Mouse (Mus musculus): Measurements from ENCODE around the gene Anxa6. TPM values are rescaled to one million over a fixed set of nuclear protein-coding genes. Genes with fewer than 3 reads are reported as not detected.

The Anxa6 gene
- polyA plus RNA-seq, 1 experiment, result 18.9 TPM

DNA sequence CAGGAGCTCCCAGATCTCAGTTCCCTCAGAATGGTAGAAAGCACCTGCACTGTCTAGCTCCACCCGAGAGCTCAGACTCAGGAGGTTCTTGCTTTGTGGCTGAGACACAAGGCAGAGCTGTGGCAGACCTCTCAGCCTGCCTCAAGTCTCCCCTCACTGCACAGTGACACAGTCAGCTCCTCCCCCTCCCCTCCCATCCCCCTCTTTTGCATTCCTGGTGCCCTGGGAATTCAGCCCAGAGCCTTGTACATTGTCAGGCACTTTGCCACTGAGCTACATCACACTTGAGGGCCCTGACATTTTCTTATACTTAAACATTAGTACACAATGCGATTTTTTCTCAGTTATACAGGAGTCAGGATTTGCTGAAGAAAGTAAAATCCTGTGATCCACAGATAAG, 35.8 kb upstream of the Anxa6 start:
- TF ChIP-seq FLI1 (IDR thresholded peaks at IDR 0.05; ENCODE audit: low read length) (no peak), GATA1 (IDR thresholded peaks at IDR 0.05; ENCODE audit: borderline replicate concordance, low read length) (no peak)

GRCm38 (mm10) chr11:55066921-55067320, 33.7 kb upstream of the Anxa6 start:
- peaks cover 3% of the 10 kb centered on the region for H3K27me3 ChIP-seq (replicated peaks)
- no peaks in the 10 kb centered on the region for H3K36me3 ChIP-seq (replicated peaks; ENCODE audit: low read length)
- TF ChIP-seq GATA1 (IDR thresholded peaks at IDR 0.05; ENCODE audit: borderline replicate concordance, low read length), result no peak
- TF ChIP-seq FLI1 (IDR thresholded peaks at IDR 0.05; ENCODE audit: low read length), result no peak
- no peak overlapping the region for H3K4me3 ChIP-seq (replicated peaks)
- H3K9me3 ChIP-seq, result no peaks in the 10 kb centered on the region
- H3K4me1 ChIP-seq, result no peaks in the 10 kb centered on the region

More for the DNA sequence above, 35.8 kb upstream of the Anxa6 start:
- Histone ChIP-seq H3K27me3 (replicated peaks) (peaks cover 6% of the 10 kb centered on the region), H3K9me3 (no peaks in the 10 kb centered on the region), H3K4me3 (replicated peaks) (no peak overlapping the region), H3K36me3 (replicated peaks; ENCODE audit: low read length) (no peaks in the 10 kb centered on the region), H3K4me1 (peaks cover 12% of the 10 kb centered on the region)

GRCm38 (mm10) chr11:55062856-55063255, 29.6 kb upstream of the Anxa6 start:
- Histone ChIP-seq H3K4me3 (replicated peaks) (no peak overlapping the region), H3K36me3 (replicated peaks; ENCODE audit: low read length) (no peaks in the 10 kb centered on the region), H3K4me1 (no peaks in the 10 kb centered on the region), H3K27me3 (replicated peaks) (peaks cover 10% of the 10 kb centered on the region), H3K9me3 (no peaks in the 10 kb centered on the region)
- TF ChIP-seq GATA1 (IDR thresholded peaks at IDR 0.05; ENCODE audit: borderline replicate concordance, low read length), result no peak
- TF ChIP-seq FLI1 (IDR thresholded peaks at IDR 0.05; ENCODE audit: low read length), result no peak

GRCm38 (mm10) chr11:55060802-55061201, 27.6 kb upstream of the Anxa6 start:
- no peak overlapping the region for H3K4me3 ChIP-seq (replicated peaks)
- H3K27me3 ChIP-seq (replicated peaks), result peaks cover 6% of the 10 kb centered on the region
- peaks cover 3% of the 10 kb centered on the region; the same call in 1 of the 2 replicates for H3K9me3 ChIP-seq
- no peaks in the 10 kb centered on the region for H3K4me1 ChIP-seq
- no peaks in the 10 kb centered on the region for H3K36me3 ChIP-seq (replicated peaks; ENCODE audit: low read length)
- TF ChIP-seq FLI1 (IDR thresholded peaks at IDR 0.05; ENCODE audit: low read length) (no peak), GATA1 (IDR thresholded peaks at IDR 0.05; ENCODE audit: borderline replicate concordance, low read length) (no peak)

DNA sequence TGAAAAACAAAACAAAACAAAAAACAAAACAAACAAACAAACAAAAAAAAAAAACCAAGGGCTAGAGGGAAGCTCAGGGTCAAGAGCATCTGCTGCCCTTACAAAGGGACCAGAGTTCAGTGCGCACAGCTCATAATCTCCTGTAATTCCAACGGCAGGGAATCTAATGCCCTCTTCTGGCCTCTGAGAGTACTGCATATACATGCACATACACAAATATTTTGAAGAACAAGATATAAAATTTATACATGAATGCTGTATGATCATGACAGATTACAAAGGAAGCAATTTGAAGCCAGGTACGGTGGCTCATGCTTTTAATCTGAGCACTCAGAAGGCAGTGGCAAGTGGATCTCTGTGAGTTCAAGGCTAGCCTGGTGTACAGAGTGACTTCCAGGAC, 24.3 kb upstream of the Anxa6 start:
- no peaks in the 10 kb centered on the region for H3K4me1 ChIP-seq
- H3K36me3 ChIP-seq (replicated peaks; ENCODE audit: low read length), result no peaks in the 10 kb centered on the region
- H3K4me3 ChIP-seq (replicated peaks), result no peak overlapping the region
- H3K27me3 ChIP-seq (replicated peaks), result peaks cover 17% of the 10 kb centered on the region
- no peak for TF ChIP-seq GATA1 (IDR thresholded peaks at IDR 0.05; ENCODE audit: borderline replicate concordance, low read length)
- no peak for TF ChIP-seq FLI1 (IDR thresholded peaks at IDR 0.05; ENCODE audit: low read length)
- H3K9me3 ChIP-seq, result peaks cover 3% of the 10 kb centered on the region; the same call in 1 of the 2 replicates

GRCm38 (mm10) chr11:55050837-55051510, 17.7 kb upstream of the Anxa6 start:
- no peak overlapping the region for H3K4me3 ChIP-seq (replicated peaks)
- no peaks in the 10 kb centered on the region for H3K36me3 ChIP-seq (replicated peaks; ENCODE audit: low read length)
- TF ChIP-seq FLI1 (IDR thresholded peaks at IDR 0.05; ENCODE audit: low read length) (no peak), GATA1 (IDR thresholded peaks at IDR 0.05; ENCODE audit: borderline replicate concordance, low read length) (no peak)
- H3K27me3 ChIP-seq (replicated peaks), result peaks cover 21% of the 10 kb centered on the region
- no peaks in the 10 kb centered on the region for H3K9me3 ChIP-seq
- H3K4me1 ChIP-seq, result peaks cover 5% of the 10 kb centered on the region

DNA sequence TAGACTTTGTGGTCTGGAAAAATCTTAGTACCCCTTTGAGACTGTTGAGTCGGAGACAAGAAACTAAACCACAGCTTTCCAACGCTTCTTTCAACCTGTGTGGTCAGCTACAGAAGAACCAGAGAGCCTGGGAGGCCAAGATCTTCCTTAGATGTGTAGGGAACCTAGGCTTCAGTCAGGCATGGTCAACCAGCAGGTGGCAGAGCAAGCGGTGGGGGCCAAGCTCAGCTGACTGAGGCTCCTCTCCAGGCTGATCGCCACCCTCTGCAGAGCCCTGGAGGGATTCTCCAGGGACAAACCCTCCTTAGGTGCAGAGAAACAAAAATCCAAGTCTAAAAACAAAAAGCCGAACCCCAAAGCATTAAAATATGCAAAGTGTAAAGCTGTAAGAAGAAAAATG, 13.4 kb upstream of the Anxa6 start:
- no peaks in the 10 kb centered on the region for H3K36me3 ChIP-seq (replicated peaks; ENCODE audit: low read length)
- H3K4me3 ChIP-seq (replicated peaks), result no peak overlapping the region
- peaks cover 13% of the 10 kb centered on the region for H3K9me3 ChIP-seq
- peaks cover 20% of the 10 kb centered on the region for H3K27me3 ChIP-seq (replicated peaks)
- H3K4me1 ChIP-seq, result peaks cover 5% of the 10 kb centered on the region
- TF ChIP-seq GATA1 (IDR thresholded peaks at IDR 0.05; ENCODE audit: borderline replicate concordance, low read length) (no peak), FLI1 (IDR thresholded peaks at IDR 0.05; ENCODE audit: low read length) (no peak)

- Histone ChIP-seq H3K4me3 (replicated peaks) (no peak overlapping the region), H3K36me3 (replicated peaks; ENCODE audit: low read length) (no peaks in the 10 kb centered on the region), H3K27me3 (replicated peaks) (peaks cover 37% of the 10 kb centered on the region), H3K4me1 (no peaks in the 10 kb centered on the region), H3K9me3 (peaks cover 18% of the 10 kb centered on the region)
- TF ChIP-seq FLI1 (IDR thresholded peaks at IDR 0.05; ENCODE audit: low read length) (no peak), GATA1 (IDR thresholded peaks at IDR 0.05; ENCODE audit: borderline replicate concordance, low read length) (no peak)
Observed at GRCm38 (mm10) chr11:55041348-55041747, 8.1 kb upstream of the Anxa6 start.

DNA sequence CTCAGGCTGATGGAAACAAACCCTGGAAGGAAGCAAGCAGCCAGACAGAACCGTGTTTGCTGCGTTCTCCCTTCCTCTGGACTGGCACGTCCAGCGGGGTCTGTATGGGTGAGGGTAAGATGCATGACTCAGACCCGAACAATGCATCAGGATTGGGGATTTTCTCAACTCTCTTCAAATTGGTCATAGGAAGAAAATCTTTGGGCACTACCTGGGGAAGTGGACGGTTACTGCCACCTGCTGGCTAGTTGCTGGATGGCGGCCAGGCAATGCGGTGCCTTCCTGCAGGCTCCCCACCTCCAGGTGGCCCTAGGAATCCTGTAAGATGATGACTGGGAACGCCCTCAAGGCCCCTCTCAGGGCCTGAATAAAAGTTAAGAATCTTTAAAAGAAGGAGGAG, 6.3 kb upstream of the Anxa6 start:
- peaks cover 45% of the 10 kb centered on the region for H3K27me3 ChIP-seq (replicated peaks)
- TF ChIP-seq GATA1 (IDR thresholded peaks at IDR 0.05; ENCODE audit: borderline replicate concordance, low read length) (no peak), FLI1 (IDR thresholded peaks at IDR 0.05; ENCODE audit: low read length) (no peak)
- 0 out of 2 replicates have a peak, but pooled peaks cover 4% of the 10 kb centered on the region for H3K4me1 ChIP-seq
- H3K36me3 ChIP-seq (replicated peaks; ENCODE audit: low read length), result no peaks in the 10 kb centered on the region
- peaks cover 18% of the 10 kb centered on the region for H3K9me3 ChIP-seq
- no peak overlapping the region for H3K4me3 ChIP-seq (replicated peaks)

DNA sequence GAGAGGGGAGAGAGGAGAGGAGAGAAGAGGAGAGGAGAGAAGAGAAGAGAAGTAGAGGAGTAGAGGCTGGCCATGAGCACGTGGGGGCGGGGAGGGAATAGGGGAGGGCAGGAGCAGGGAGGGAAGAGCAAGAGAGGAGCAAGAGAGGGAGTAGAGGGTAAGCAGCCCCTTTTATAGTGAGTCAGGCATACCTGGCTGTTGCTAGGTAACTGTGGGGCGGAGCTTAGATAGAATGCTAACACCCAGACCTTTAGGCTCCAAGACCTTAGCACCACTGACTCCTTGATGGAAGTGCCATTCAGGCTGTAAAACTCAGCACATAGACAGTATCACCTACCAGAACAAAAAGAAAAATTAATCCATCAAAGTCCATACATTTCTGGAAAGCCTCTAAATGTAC, 3.4 kb upstream of the Anxa6 start:
- H3K4me3 ChIP-seq (replicated peaks), result no peak overlapping the region

More for the DNA sequence above, 3.4 kb upstream of the Anxa6 start:
- H3K9me3 ChIP-seq, result peaks cover 5% of the 10 kb centered on the region
- H3K27me3 ChIP-seq (replicated peaks), result peaks cover 60% of the 10 kb centered on the region
- TF ChIP-seq GATA1 (IDR thresholded peaks at IDR 0.05; ENCODE audit: borderline replicate concordance, low read length) (no peak), FLI1 (IDR thresholded peaks at IDR 0.05; ENCODE audit: low read length) (no peak)
- H3K36me3 ChIP-seq (replicated peaks; ENCODE audit: low read length), result no peaks in the 10 kb centered on the region
- peaks cover 25% of the 10 kb centered on the region for H3K4me1 ChIP-seq

Measured in megakaryocyte, embryonic 14.5 days (primary cell).